Mouse (Mus musculus) heart, embryonic 10.5 days (tissue): ENCODE measurements at regions not wholly inside any gene's neighbourhood (a gene's known extent, or its start where the extent isn't known, plus 50 kb on each side); places are given as distances from the start of the nearest gene placed in this dataset.

ENCODE experiments used
- DNase-seq: peaks from one replicate; pipeline ENCODE4 v3.0.0-alpha.2; 2017; ENCODE audit warnings: low spot score
- H3K27ac ChIP-seq: fragments of 300-500 bp; sonication (generic); 2 replicates; pipeline ENCODE4 v1.5.1; 2016; ENCODE audit warnings: mild to moderate bottlenecking
- H3K27me3 ChIP-seq: fragments of 300-500 bp; sonication (generic); 2 replicates; pipeline ENCODE4 v1.6.1; 2016; ENCODE audit warnings: mild to moderate bottlenecking; ENCODE audit not compliant: poor library complexity, insufficient read depth, severe bottlenecking
- H3K36me3 ChIP-seq: fragments of 300-500 bp; sonication (generic); 2 replicates; pipeline ENCODE4 v1.6.1; 2016; ENCODE audit warnings: mild to moderate bottlenecking, moderate library complexity
- H3K4me1 ChIP-seq: fragments of 300-500 bp; sonication (generic); 2 replicates; pipeline ENCODE4 v1.6.1; 2016; ENCODE audit warnings: mild to moderate bottlenecking
- H3K4me3 ChIP-seq: fragments of 300-500 bp; sonication (generic); 2 replicates; pipeline ENCODE4 v1.5.1; 2016; ENCODE audit warnings: mild to moderate bottlenecking, moderate library complexity
- H3K9me3 ChIP-seq: fragments of 300-500 bp; sonication (generic); 2 replicates; pipeline ENCODE4 v1.6.1; 2016; ENCODE audit warnings: mild to moderate bottlenecking, moderate library complexity
- WGBS: fragments of 180-500 bp; shearing (Covaris S2); methylation state at CpG from one replicate; pipeline ENCODE4 v1.1.7; 2016; 5-methylcytosine and 5-hydroxymethylcytosine counted together

DNA sequence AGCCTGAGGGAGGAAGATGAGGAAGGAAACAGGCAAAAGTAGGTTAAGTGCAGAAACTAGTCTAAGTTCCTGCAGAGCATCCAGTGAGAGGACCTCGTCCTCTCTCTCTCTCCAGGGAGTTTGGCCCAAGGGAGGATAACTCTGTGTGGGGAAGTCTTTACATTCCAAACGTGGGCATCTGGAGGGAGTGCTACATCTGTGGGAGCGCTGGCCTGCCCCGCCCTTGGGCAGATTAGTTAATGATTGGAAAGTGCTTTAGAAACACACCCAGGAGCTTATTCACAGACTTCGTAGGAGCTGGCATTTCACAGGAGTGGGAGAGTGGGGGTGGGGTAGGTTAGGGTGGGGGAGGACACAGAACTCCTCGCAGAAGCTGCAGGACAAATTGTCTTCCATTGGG, 70.1 kb upstream of the Gm9887 start:
- no peaks in the 10 kb centered on the region for H3K36me3 ChIP-seq
- no peak for DNase-seq
- peaks cover 20% of the 10 kb centered on the region for H3K4me1 ChIP-seq
- WGBS, result 30% methylated on average over 6 of the region's 6 CpGs
- no peak overlapping the region for H3K27ac ChIP-seq
- no peak overlapping the region for H3K4me3 ChIP-seq
- H3K9me3 ChIP-seq, result no peaks in the 10 kb centered on the region
- H3K27me3 ChIP-seq, result no peaks in the 10 kb centered on the region

DNA sequence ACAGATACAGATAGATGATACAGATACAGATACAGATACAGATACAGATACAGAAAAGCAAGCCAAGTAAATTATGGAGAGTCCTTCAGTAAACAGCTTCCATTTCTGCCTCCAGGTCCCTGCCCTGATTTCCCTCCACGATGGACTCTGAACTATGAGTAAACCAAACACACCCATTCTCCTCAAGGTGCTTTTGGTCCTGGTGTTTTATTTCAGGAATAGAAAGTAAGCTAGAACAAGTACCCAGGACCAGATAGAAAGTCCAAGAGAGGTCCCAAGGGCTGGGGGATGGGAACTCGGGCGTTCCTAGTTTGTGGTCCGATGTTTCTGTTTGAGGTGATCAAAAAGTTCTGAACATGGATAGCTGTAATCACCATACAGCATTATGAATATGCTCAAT, 69.5 kb upstream of the Gm9887 start:
- Histone ChIP-seq H3K27me3 (no peaks in the 10 kb centered on the region), H3K36me3 (no peaks in the 10 kb centered on the region), H3K9me3 (no peaks in the 10 kb centered on the region), H3K27ac (no peak overlapping the region), H3K4me1 (peaks cover 15% of the 10 kb centered on the region), H3K4me3 (no peak overlapping the region)
- DNase-seq, result no peak
- 90% methylated on average over 4 of the region's 4 CpGs for WGBS

DNA sequence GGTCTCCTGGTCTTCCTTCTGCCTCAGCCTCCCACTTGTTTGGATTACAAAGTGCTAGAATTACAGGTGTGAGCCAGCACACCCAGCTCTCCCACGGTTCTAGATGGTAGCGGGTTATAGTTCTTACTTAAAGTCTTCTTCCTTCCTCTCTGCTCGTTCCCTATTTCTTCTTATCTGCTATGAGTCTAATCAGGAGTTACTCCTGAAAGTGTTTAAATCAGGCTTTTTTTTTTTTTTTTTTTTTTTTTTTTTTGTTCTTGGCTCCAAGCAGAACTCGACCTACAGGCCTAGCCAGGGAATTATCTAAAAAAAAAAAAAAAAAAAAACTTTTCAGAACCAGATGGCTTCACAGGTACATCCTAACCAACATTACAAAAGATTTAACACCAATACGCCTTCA, 66.0 kb upstream of the Gm9887 start:
- H3K9me3 ChIP-seq, result no peaks in the 10 kb centered on the region
- no peak for DNase-seq
- H3K27me3 ChIP-seq, result no peaks in the 10 kb centered on the region
- 0 out of 2 replicates have a peak, but pooled peaks cover 5% of the 10 kb centered on the region for H3K4me1 ChIP-seq
- H3K36me3 ChIP-seq, result no peaks in the 10 kb centered on the region
- H3K27ac ChIP-seq, result no peak overlapping the region
- no peak overlapping the region for H3K4me3 ChIP-seq
- WGBS, result 67% methylated on average over 5 of the region's 5 CpGs

DNA sequence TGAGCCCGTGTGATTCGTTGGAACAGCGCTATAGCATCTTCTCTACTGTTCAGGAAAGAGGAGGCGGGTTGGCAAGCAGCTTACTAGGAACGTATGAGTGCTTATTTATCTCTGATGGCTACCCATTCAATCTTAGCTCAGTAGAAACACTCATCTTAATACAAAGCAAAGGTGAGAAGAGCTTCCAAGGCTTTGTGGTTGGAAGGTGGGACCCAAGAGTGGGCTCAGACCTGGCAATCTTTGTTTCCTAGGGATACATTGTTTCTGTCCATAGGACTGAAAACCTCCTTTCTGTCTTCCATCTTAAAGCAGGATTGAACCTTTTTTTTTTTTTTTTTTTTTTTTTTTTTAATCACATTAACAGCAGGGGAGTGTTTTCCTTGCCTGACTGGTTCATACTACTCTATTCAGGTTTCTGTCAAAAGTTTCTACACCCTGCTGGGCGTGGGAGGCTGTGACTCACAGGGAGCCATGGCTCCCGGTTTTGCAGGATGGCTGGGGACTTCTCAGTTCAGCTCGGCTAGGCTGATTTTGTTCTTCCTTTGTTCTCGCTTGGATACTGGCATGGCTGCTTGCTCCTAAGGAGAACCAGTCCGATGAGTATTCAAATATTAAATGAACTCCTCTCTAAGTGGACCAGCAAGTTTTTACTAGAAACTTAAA, 64.7 kb upstream of the Gm9887 start:
- H3K27me3 ChIP-seq, result no peaks in the 10 kb centered on the region
- H3K27ac ChIP-seq, result no peak overlapping the region
- no peaks in the 10 kb centered on the region for H3K36me3 ChIP-seq
- 56% methylated on average over 10 of the region's 10 CpGs for WGBS
- H3K4me1 ChIP-seq, result no peaks in the 10 kb centered on the region
- DNase-seq, result no peak
- H3K4me3 ChIP-seq, result no peak overlapping the region
- no peaks in the 10 kb centered on the region for H3K9me3 ChIP-seq

DNA sequence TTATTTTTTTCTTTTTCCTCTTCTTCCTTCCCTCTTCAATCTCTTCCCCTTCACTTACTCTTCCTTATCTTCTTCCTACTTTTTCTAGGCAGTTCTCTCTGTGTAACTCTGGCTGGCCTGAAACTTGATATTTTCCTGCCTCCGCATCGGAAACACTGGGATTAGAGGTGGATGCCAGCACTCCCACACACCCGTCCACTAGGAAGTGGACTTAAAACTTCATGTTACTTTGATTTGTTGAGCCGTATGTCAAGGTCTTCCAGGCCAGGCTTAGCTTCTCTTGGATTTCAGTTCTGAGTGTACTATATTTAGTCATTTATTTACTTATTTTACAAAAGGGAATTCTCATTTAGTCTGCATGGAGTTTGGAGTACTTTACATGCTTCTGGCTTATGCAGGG, 62.1 kb upstream of the Gm9887 start:
- no peak for DNase-seq
- WGBS, result 45% methylated on average over 4 of the region's 4 CpGs
- Histone ChIP-seq H3K4me3 (no peak overlapping the region), H3K27me3 (no peaks in the 10 kb centered on the region), H3K27ac (no peak overlapping the region), H3K9me3 (no peaks in the 10 kb centered on the region), H3K36me3 (no peaks in the 10 kb centered on the region), H3K4me1 (no peaks in the 10 kb centered on the region)

DNA sequence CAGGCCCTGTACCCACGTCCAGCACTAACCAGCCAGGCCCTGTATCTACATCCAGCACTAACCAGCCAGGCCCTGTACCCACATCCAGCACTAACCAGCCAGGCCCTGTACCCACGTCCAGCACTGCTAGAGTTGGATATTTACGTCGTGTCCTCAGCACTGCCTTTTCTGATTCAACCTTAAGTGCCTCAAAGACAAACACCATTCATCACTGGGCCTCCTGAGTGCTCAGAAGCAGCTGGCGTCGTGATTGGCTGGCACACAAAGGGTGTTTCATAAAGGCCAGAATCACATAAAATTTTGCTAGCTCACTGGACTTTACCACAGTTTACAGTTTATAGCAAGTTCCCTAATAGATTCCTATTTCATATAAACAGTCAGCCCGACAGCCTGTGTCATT, 59.8 kb upstream of the Gm9887 start:
- WGBS, result 74% methylated on average over 7 of the region's 7 CpGs
- Histone ChIP-seq H3K4me1 (no peaks in the 10 kb centered on the region), H3K4me3 (no peak overlapping the region), H3K9me3 (no peaks in the 10 kb centered on the region), H3K36me3 (no peaks in the 10 kb centered on the region), H3K27me3 (no peaks in the 10 kb centered on the region), H3K27ac (no peak overlapping the region)
- no peak for DNase-seq

DNA sequence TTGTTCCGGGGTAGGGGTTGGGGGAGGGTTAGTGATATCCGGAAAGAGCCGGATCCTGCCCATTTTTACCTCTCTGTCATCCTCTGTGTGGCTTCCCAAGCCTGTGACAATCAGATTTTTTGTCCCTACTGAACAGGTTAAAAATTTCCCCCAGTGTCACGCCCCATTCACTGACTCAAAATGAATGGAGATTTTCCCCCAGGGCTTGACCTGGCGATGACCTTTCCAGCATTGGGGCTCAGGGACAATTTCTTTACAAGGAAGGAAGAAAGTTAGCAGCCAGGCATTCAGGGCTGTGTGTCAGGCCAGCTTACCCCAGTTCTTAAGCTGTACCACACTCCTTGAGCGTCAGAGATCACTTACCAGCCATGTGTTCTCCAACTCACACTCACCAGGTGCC, 55.9 kb upstream of the Gm9887 start:
- DNase-seq, result no peak
- Histone ChIP-seq H3K27me3 (no peaks in the 10 kb centered on the region), H3K4me3 (no peak overlapping the region), H3K4me1 (peaks cover 12% of the 10 kb centered on the region), H3K27ac (no peak overlapping the region), H3K9me3 (no peaks in the 10 kb centered on the region), H3K36me3 (no peaks in the 10 kb centered on the region)
- 73% methylated on average over 6 of the region's 6 CpGs for WGBS

DNA sequence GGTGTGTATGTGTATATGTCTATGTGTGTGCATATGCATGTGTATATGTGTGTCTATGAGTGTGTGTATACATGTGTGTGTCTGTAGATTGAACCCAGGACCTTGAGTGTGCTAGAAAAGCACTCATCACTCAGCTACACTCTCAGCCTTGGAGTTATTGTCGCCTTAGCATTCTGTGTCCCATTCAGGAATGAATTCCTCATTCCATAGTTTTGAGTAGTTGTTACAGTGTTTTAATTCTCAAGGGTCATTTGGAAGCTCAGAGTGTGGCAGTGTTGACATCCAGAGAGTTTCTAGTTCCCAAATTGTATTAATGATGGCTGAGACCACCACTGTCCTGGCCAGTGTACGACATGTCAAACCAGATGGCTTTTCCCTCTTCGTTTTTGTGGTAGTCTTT, 53.4 kb upstream of the Gm9887 start:
- Histone ChIP-seq H3K27me3 (no peaks in the 10 kb centered on the region), H3K9me3 (no peaks in the 10 kb centered on the region), H3K4me1 (peaks cover 12% of the 10 kb centered on the region), H3K36me3 (no peaks in the 10 kb centered on the region), H3K27ac (no peak overlapping the region), H3K4me3 (no peak overlapping the region)
- no peak for DNase-seq
- WGBS, result 82% methylated on average over 3 of the region's 3 CpGs

DNA sequence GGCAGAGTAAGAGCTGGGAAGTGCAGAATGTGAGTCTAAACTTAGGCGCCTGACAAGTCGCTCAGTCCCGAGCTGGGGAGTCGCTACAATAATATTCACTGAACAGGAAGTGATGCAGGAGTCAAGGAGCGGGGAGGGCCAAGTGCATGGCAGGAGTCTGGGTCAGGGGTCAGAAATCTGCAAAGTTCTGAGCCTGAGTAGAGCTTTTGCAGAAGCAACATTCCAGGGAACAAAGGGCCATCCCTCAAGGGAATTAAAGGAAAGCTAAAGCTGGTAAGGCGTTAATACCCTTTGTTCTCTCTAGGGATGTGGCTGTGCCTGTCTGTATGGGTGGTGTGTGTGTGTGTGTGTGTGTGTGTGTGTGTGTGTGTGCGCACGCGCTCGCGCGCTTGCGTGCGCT, 52.7 kb upstream of the Gm9887 start:
- no peaks in the 10 kb centered on the region for H3K9me3 ChIP-seq
- H3K27me3 ChIP-seq, result no peaks in the 10 kb centered on the region
- 62% methylated on average over 14 of the region's 14 CpGs for WGBS
- H3K27ac ChIP-seq, result peak overlapping the region; percentile 65
- H3K36me3 ChIP-seq, result no peaks in the 10 kb centered on the region
- no peak for DNase-seq
- H3K4me3 ChIP-seq, result no peak overlapping the region
- H3K4me1 ChIP-seq, result peaks cover 12% of the 10 kb centered on the region
